Mouse (Mus musculus) gastrocnemius, adult 18-20 months (tissue): Measurements from ENCODE around the gene Epha4. TPM values are rescaled to one million over a fixed set of nuclear protein-coding genes. Genes with fewer than 3 reads are reported as not detected.

Experiments used
- DNase-seq: peaks from one replicate; pipeline ENCODE4 v3.0.0; 2021; ENCODE audit warnings: low spot score
- long read RNA-seq, 2 experiments: library from polyadenylated mRNA; stranded (forward); transcript quantifications; one replicate each; pipeline ENCODE4 v2.0.0; 2021
- total RNA-seq, 2 experiments: library from RNA; stranded (reverse); gene quantifications; 2 replicates each; pipeline ENCODE4 v1.2.3; 2021

Epha4 gene
- total RNA-seq = 1 to 10 TPM; 1.2 to 2.1 TPM
- long read RNA-seq, experiment 1 = 0 reads
- long read RNA-seq, experiment 2 = 0 reads

DNA sequence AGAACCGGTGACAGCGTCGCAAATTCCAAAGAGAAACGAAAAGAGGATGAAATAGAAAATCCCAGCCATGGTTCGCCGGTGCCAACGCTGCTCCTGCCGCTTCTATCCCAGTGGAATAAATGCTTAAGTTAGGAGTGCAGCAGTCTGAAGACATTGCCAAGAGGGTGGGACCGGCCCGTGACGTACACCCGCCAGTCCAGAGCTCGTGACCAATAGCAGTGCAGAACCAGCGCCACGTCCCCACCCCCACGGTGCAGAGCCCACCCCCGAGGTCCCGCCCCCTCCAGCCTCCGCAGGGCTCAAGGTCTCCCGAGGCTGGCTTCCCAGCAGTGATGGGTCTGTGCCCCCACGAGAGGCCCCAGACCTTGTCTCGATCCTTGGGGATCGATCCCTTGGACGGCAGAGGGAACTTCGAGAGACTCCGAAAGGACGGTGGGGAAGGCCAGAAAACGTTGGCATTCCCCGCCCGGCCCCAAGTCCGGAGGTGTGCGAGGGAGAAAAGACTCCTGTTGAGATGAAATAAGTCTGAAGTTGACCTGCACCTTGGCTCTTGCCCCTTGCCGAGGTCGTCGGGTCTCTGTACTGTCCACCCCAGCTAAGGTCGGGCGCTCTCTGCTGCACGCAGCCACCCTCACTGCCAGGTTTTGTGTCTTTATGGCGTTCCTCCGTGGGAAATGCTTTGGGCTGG is at the start of gene Epha4:
Epha4 (minus strand) TSS at position 126 of the 688 bp plus-strand sequence.
- peak; percentile 84 for DNase-seq

GRCm38 (mm10) chr1:77556199-77556598 is 41.3 kb upstream of the Epha4 start:
- no peak for DNase-seq

- no peak for DNase-seq
Measured at GRCm38 (mm10) chr1:77551927-77552326, 37.0 kb upstream of the Epha4 start.

DNA sequence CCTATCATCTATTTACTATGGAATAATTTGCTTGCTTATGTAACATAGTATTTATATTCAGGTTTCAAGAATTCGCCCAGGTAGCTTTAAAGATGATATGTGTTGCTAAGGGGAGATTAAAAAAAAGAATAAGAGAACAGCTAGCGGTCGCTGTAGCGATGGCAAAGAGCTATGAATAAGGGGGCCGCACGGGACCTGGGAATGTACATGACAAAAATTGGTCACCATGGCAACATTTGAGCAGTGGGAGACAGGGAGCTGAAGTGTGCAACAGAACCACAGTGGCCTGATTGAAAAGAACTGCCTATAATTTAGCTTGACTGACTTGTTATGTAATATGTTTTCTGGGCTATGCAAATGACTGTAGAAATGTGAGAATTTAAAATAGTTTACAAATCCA is 30.8 kb upstream of the Epha4 start:
- DNase-seq = no peak

DNA sequence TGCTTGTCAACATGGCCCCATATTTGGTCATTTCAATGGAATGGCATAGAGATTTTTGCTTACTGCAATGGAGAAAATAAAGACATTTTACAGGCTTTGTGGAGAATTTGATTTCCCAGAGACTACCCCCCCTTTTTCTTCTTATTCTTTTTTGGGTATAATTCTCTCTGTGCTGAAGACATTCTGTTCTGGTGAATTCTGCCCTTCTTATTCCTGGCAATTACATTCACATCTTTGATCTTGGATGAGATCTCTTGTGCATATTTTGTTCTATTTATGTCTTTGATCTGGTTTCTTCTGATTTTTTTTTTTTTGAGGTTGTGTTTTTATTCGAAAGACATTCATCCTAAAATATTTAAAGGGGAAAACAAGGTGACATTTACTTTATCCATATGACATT is 30.1 kb upstream of the Epha4 start:
- no peak for DNase-seq

DNA sequence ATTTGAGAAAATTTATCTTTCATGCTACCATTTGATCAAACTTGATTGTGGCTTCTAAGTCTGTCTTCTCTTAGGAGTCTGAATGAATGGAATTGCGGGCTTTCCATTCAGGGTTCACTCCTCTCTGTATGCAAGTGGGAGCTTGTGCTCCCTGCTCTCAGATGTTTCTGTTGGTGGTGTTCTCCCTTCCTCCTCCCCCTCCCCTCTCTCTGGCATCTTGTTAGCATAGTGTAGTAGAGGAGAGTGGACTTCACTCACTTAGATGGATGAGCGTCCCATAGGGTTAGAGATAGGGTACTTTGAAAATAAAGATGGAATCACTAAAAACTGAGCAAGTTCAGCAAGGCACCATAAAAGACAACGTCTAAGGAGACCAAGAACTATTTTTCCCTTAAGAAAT is 29.4 kb upstream of the Epha4 start:
- no peak for DNase-seq

DNA sequence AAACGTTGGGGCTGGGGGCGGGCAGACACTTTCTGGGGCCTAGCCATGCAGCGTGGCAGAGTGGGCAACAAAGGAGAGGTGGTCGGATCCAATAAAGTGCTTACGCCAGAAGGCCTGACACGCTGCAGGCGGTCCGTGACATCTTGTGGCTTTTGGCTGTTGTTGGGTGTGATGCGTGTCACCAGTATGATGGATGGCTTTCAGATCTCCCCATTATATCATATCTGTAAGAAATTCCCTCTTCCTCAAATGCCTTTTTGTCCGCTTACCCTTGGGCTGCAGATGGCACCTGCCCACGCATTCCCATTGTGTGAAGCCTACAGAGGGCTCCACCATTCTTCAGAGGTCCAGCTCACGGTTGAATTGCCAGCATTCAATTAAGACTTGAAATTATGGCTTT is 25.1 kb upstream of the Epha4 start:
- no peak for DNase-seq

GRCm38 (mm10) chr1:77538559-77538958 is 23.7 kb upstream of the Epha4 start:
- DNase-seq = no peak

DNA sequence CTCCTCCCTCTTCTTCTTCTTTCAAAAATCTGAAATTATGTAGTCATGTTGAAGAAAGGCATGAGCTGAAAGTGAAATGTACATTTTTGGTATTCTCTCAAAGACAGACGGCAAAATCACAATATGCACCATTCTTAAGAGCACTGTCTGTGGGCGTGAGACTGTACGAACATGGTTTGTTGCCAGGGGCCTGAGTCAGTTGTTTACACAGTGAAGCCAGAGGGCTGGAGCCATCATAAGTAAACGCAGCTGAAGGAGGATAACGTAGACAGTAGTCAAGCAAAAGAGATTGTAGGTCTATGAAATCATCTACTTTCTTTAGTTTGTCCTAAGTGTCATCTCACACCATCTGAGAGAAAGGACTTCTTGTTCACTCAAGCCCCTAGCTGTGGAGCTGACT is 21.0 kb upstream of the Epha4 start:
- DNase-seq = no peak

- no peak for DNase-seq
Measured at GRCm38 (mm10) chr1:77532576-77533183, 17.8 kb upstream of the Epha4 start.

DNA sequence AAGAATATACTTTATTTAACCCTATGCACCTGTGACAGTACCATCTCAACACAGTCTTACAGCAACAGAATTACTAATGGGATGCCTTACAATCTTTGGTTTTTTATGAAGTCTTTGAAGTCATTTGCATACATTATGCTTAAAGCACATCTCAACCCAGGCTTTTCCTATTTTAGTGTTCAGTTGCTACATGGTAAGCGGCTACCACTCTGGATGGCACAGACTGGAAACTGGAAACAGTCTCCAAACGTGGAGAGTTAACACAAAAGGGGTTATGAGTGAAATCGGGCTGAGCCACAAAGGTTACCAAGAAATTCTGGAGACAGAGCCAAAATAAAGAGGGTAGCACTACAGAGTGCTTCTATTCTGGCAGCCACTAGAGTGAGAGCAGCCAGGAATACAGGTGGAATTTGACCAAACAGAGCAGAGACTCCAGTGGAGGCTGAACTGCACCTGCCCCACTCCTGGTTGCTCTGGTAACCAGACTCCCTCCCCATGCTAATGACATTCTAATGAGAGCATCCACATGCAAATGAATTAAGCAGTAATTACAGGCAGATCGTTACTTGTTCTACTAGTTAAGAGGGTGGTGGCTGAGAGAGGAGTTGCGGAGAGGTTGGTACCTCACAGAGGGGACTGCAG is 17.2 kb upstream of the Epha4 start:
- no peak for DNase-seq

GRCm38 (mm10) chr1:77525082-77525481 is 10.2 kb upstream of the Epha4 start:
- DNase-seq = no peak

DNA sequence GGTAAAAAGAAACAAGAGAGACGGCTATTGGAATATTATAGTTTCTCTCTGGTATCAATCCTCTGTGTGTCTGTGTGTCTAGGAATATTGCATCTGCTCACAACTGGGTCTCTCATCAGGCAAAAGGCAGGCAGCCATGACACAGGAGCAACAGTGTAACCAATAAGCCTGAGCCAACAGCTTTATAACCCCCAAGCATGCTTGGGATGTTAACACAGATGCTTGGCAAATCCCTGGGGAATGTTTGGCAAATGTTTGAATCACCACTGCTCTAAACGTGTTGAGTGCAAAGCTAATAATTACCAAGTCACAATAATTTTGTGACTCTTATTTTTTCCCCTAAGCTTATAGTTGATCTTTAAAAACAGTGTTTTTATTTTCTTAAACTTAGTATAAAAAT is 8.5 kb upstream of the Epha4 start:
- DNase-seq = no peak

DNA sequence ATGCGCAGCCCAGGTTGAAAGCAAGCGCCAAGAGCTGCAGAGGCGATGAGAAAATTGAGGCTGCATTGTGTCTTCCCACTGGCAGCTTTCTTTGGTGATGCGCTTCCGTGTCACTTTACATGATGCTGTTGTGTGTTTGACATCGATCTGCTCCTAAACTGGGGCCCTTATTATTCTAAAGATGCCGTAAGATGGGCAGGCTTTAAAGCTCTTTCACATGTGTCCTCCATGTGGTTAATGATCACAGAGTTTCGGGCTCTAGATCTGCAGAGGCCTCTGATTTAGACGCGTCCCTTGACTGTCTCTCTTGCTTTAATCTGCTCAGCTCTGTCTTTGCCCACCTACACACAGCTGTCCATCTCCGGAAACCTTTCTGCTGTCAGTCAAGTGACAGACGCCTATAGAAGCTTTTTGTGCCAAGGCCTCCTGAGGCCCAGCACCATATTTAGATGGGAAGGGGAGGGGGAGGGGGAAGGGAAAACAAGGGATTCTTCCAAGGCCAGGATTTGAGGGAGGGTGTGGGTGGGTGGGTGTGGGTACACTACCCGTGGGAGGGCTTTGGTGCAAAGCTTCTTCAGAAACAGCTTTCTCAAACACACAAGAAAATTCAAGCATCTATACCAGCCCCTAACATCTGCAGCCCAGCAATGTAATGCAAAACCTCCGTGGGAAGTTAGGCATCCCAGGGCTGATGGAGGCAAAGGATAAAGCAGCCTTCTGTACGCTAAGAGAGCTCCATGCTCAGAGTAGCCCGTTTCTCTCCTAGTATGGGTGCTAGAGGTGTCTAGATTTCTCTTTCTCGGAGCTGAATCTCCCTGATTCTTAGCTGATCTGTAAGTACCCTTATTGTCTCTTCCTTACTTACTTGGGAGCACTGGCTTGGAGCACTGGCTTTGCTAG is 7.0 kb upstream of the Epha4 start:
- DNase-seq = no peak

GRCm38 (mm10) chr1:77518715-77519114 is 3.8 kb upstream of the Epha4 start:
- DNase-seq = no peak

DNA sequence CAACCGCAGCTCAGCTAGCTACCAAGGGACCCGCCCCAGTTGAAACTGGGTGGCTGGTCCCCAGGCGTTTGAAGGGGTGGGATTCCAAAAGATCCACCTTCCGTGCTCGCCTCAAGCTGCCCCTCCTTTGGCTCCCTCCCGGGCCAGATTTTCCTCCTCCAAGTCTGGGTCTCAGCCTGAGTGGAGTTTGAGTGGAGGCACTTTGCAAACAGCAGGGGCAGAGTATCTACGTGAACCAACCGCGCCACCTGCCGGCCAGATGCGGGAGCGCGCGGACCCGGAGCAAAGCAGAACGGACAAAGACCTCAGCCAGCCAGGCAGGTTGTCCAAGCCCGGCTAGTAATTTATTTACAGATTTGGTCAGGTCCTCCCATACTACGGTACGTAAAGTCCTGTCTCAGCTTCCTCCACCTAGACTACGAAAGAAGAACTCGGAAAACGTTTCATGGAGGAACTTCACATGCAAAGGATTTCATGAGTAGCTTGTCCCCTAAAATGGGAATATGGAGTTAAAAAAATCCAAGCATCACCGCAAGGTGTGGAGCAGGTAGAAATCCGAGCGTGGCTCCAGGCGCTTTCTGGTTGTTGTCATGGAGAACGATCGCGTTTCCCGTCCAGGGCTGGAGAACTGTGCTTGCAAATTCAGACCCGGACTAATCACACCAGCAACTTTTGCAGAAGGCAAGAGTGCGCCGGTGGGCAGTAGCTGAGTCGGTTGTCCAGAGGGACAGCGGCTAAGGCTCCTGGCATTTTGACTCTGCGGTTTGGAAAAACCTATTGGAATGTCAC is 1.5 kb upstream of the Epha4 start:
- DNase-seq = peak; percentile 89

GRCm38 (mm10) chr1:77515651-77515981 is 728 bp upstream of the Epha4 start:
- DNase-seq = peak; percentile 16

DNA sequence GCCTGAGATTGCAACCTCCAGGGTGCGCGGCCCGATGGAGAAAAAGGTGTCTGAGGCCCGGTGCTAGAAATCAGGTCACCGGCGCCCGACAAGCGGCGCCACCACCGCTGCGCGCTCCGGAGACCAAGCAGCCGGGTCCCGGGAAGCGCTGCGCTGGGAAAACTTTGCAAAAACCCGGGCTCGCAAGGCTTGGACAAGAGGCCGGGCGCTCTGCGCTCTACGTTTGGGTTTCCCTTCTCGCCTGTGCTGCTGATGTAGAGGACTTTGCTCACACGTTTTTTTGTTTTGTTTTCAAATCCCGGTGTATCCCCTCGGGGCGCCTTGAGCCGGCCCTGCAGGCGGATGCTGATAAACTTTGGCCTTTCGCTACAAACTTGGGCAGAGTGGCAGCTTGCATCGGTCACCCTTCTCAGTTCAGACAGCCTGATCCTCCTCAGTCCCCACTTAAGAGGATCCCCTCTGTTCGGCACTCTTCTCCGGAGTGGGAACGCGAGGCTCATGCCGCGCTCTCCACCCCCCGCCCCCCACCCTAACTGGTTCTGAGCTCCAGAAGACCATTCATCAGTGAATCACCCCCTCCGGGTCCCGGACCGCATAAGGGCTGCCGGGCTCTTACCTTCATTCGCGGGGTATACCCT is 444 bp downstream of the Epha4 start:
- peak; percentile 15 for DNase-seq

GRCm38 (mm10) chr1:77513959-77514324 is 946 bp downstream of the Epha4 start:
- no peak for DNase-seq

GRCm38 (mm10) chr1:77513411-77513941 is 1.4 kb downstream of the Epha4 start:
- DNase-seq = peak; percentile 19
